Comparison of ENCODE assay signal across 32 mouse cellular contexts in the genomic region with DNA sequence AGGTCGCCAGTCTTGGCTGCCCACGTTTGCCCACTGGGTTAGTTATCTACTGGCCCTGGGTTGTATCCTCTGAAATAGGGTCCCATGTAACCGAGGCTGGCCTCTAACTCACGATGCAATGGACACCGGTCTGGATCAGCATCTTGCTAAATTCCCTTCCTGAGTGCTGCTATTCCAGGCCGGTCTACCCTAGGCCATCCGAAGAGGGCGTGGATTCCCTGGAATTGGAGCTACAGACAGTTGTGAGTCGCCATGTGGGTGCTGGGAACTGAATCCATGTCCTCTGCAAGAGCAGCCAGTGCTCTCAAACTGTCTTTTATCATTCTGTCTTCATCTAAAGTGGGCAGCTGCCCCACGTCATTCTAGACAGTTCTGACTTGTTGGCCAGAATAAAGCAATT. TPM values are rescaled to one million over a fixed set of nuclear protein-coding genes. Genes with fewer than 3 reads are reported as not detected.
DNase-seq lines count a peak whose midpoint lies in the region; ATAC-seq and TF ChIP-seq lines count a peak whose summit lies in the region.
"Had no signal": no experiment of that assay in that cellular context is flagged by ENCODE, and none has a peak within 500 bp of the region (broad histone marks: within the 10 kb centered on the region; RNA-seq: fewer than 3 reads in every experiment).

No protein-coding gene starts in this region.

- TF ChIP-seq POLR2A in ES-Bruce4 (IDR thresholded peaks at IDR 0.05; ENCODE audit: insufficient read depth, low read length), result no peak

- no peak for TF ChIP-seq CTCF in ES-Bruce4 (IDR thresholded peaks at IDR 0.05; ENCODE audit: low read depth, low read length)

- in situ Hi-C loops in ES-E14 (cut with MboI; ENCODE audit: low sequenced_read_pairs in 2 of 2, unreplicated experiment in 2 of 2), result loop anchor here (25.0 kb wide), 1 partner anchor 1528 kb away; no protein-coding TSS in a partner anchor

- H3K9me3 ChIP-seq in midbrain, embryonic 10.5 days (replicated peaks), result no peaks in the 10 kb centered on the region
- H3K9me3 ChIP-seq in midbrain, embryonic 15.5 days, result no peaks in the 10 kb centered on the region
- H3K9me3 ChIP-seq in ES-Bruce4 (replicated peaks; ENCODE audit: control insufficient read depth, insufficient read depth, low read length, poor library complexity, severe bottlenecking) (no peaks in the 10 kb centered on the region), ES-E14 (ENCODE audit: control insufficient read depth, insufficient read depth, low read depth, low read length) (no peaks in the 10 kb centered on the region)
- H3K9me3 ChIP-seq in embryonic facial prominence, embryonic 10.5 days, result no peaks in the 10 kb centered on the region
- H3K9me3 ChIP-seq: embryonic facial prominence, embryonic 15.5 days; heart, embryonic 12.5 days; heart, embryonic 15.5 days; hindbrain, embryonic 10.5 days; hindbrain, embryonic 13.5 days had no signal

- DNase-seq in midbrain, embryonic 10.5 days (ENCODE audit: low spot score), result no peak
- no peak for DNase-seq in ES-E14 (ENCODE audit: low read depth, low spot score)
- no peak for DNase-seq in embryonic facial prominence, embryonic 10.5 days (ENCODE audit: low spot score)
- DNase-seq in thymus, postnatal 36 days, result no peak
- no peak for DNase-seq in frontal cortex, postnatal 36 days (ENCODE audit: low spot score in 2 of 2)
- DNase-seq: adrenal gland, adult 8-10 months; adrenal gland, postnatal 25 days; cerebellum, adult 11-12 months; cerebellum, adult 8-10 months; cerebellum, postnatal 10 days; cerebellum, postnatal 36 days; embryo, embryonic 11 days; forebrain, postnatal 0 days; gastrocnemius, postnatal 36 days; heart, postnatal 10 days; heart, postnatal 36 days had no signal

- WGBS in midbrain, embryonic 10.5 days, result 64% methylated on average over 10 of the region's 10 CpGs
- WGBS in midbrain, embryonic 15.5 days, result 60% methylated on average over 10 of the region's 10 CpGs
- 61% methylated on average over 10 of the region's 10 CpGs for WGBS in embryonic facial prominence, embryonic 10.5 days

- peaks cover 22% of the 10 kb centered on the region for H3K4me1 ChIP-seq in midbrain, embryonic 10.5 days
- peaks cover 18% of the 10 kb centered on the region for H3K4me1 ChIP-seq in midbrain, embryonic 15.5 days
- H3K4me1 ChIP-seq in ES-Bruce4 (ENCODE audit: control insufficient read depth, insufficient read depth, low read length), result peaks cover 1% of the 10 kb centered on the region
- peaks cover 2% of the 10 kb centered on the region in 2 experiments; a peak in 1 of 4 replicates for H3K4me1 ChIP-seq in ES-E14 (ENCODE audit: control insufficient read depth in 2 of 2, insufficient read depth in 2 of 2, low read length in 2 of 2, poor library complexity in 1 of 2)
- peaks cover 16% of the 10 kb centered on the region for H3K4me1 ChIP-seq in embryonic facial prominence, embryonic 10.5 days

- no peak for ATAC-seq in midbrain, embryonic 15.5 days (replicated peaks)
- ATAC-seq in activated CD4-positive, CD25-positive, alpha-beta regulatory T cell, adult 4 months, result no peak
- ATAC-seq: CD4-positive, CD25-positive, alpha-beta regulatory T cell, adult 4 months; forebrain, embryonic 14.5 days; forebrain, postnatal 0 days; hindbrain, embryonic 16.5 days; intestine, embryonic 16.5 days had no signal

- H3K9ac ChIP-seq in midbrain, embryonic 15.5 days, result no peak overlapping the region
- H3K9ac ChIP-seq in ES-Bruce4 (ENCODE audit: low read depth, poor library complexity, severe bottlenecking) (peak overlapping the region; percentile 29), ES-E14 (ENCODE audit: insufficient read depth, low read depth, low read length, poor library complexity, severe bottlenecking) (peak overlapping the region; percentile 52; the same call in 1 of the 2 replicates)
- H3K9ac ChIP-seq: embryonic facial prominence, embryonic 15.5 days; forebrain, postnatal 0 days; heart, embryonic 12.5 days; heart, embryonic 15.5 days; hindbrain, embryonic 13.5 days had no signal

- no peaks in the 10 kb centered on the region for H3K27me3 ChIP-seq in midbrain, embryonic 10.5 days (ENCODE audit: low read depth, poor library complexity, severe bottlenecking)
- no peaks in the 10 kb centered on the region for H3K27me3 ChIP-seq in midbrain, embryonic 15.5 days (replicated peaks)
- H3K27me3 ChIP-seq in ES-Bruce4 (ENCODE audit: control insufficient read depth, insufficient read depth, low read length, poor library complexity, severe bottlenecking), result no peaks in the 10 kb centered on the region
- H3K27me3 ChIP-seq in embryonic facial prominence, embryonic 10.5 days (replicated peaks; ENCODE audit: low read depth, poor library complexity, severe bottlenecking), result no peaks in the 10 kb centered on the region
- H3K27me3 ChIP-seq: embryonic facial prominence, embryonic 15.5 days; heart, embryonic 12.5 days; heart, embryonic 15.5 days; hindbrain, embryonic 13.5 days had no signal

- no peak for TF ChIP-seq EP300 in ES-Bruce4 (IDR thresholded peaks at IDR 0.05; ENCODE audit: insufficient read depth, low read depth, low read length)

- H3K27ac ChIP-seq in midbrain, embryonic 10.5 days (replicated peaks), result no peak overlapping the region
- H3K27ac ChIP-seq in midbrain, embryonic 15.5 days, result no peak overlapping the region
- peak overlapping the region; percentile 39 for H3K27ac ChIP-seq in ES-Bruce4 (ENCODE audit: insufficient read depth, low read length)
- H3K27ac ChIP-seq in ES-E14 (ENCODE audit: insufficient read depth, low read depth, low read length, poor library complexity, severe bottlenecking), result 0 out of 2 replicates have a peak overlapping the region, but pooled peaks have one; percentile 36
- no peak overlapping the region for H3K27ac ChIP-seq in embryonic facial prominence, embryonic 10.5 days (replicated peaks)
- H3K27ac ChIP-seq: embryonic facial prominence, embryonic 15.5 days; heart, embryonic 15.5 days; hindbrain, embryonic 10.5 days; hindbrain, embryonic 13.5 days had no signal

- H3K4me2 ChIP-seq in midbrain, embryonic 15.5 days, result no peak overlapping the region
- H3K4me2 ChIP-seq: heart, embryonic 12.5 days; heart, embryonic 15.5 days had no signal

- H3K36me3 ChIP-seq in midbrain, embryonic 10.5 days, result no peaks in the 10 kb centered on the region
- H3K36me3 ChIP-seq in midbrain, embryonic 15.5 days (replicated peaks), result no peaks in the 10 kb centered on the region
- no peaks in the 10 kb centered on the region for H3K36me3 ChIP-seq in ES-Bruce4 (ENCODE audit: control insufficient read depth, insufficient read depth, low read length, poor library complexity, severe bottlenecking)
- no peaks in the 10 kb centered on the region for H3K36me3 ChIP-seq in ES-E14 (ENCODE audit: control insufficient read depth, insufficient read depth, low read length, poor library complexity, severe bottlenecking)
- H3K36me3 ChIP-seq in embryonic facial prominence, embryonic 10.5 days (replicated peaks), result no peaks in the 10 kb centered on the region
- H3K36me3 ChIP-seq: embryonic facial prominence, embryonic 15.5 days; heart, embryonic 12.5 days; heart, embryonic 15.5 days; hindbrain, embryonic 10.5 days; hindbrain, embryonic 13.5 days had no signal

- peak overlapping the region; percentile 19; the same call in 1 of the 2 replicates for H3K4me3 ChIP-seq in midbrain, embryonic 10.5 days
- no peak overlapping the region for H3K4me3 ChIP-seq in midbrain, embryonic 15.5 days
- peak overlapping the region; percentile 53 for H3K4me3 ChIP-seq in ES-Bruce4 (ENCODE audit: low read depth, low read length)
- peak overlapping the region; percentile 7 to 15; a peak in 2 of 4 replicates for H3K4me3 ChIP-seq in ES-E14 (ENCODE audit: insufficient read depth in 1 of 2, low read depth in 1 of 2, low read length in 2 of 2, poor library complexity in 1 of 2, severe bottlenecking in 1 of 2)
- peak overlapping the region; percentile 25; the same call in 1 of the 2 replicates for H3K4me3 ChIP-seq in embryonic facial prominence, embryonic 10.5 days
- H3K4me3 ChIP-seq: embryonic facial prominence, embryonic 15.5 days; heart, embryonic 12.5 days; heart, embryonic 15.5 days; hindbrain, embryonic 13.5 days had no signal

TF ChIP-seq in ES-E14, 5 proteins besides CTCF, POLR2A, EP300 and RAD21:
- TF ChIP-seq CHD2 (IDR thresholded peaks at IDR 0.05; ENCODE audit: low read depth, low read length), result no peak
- TF ChIP-seq ZNF384 (IDR thresholded peaks at IDR 0.05; ENCODE audit: low read depth, low read length), result no peak

RNA-seq across cellular contexts. Expression of a gene that starts 16.2 kb away (rescaled TPM):
- 14.3 and 14.7 TPM in 2 replicates for polyA plus RNA-seq in midbrain, embryonic 10.5 days (2016; fragmentation: Nextera tagmentation; extraction: Ambion mirVana)
- polyA plus RNA-seq in midbrain, embryonic 15.5 days (2015; fragmentation: Nextera tagmentation; extraction: Ambion mirVana), result 9.8 and 9.9 TPM in 2 replicates
- 10.0 and 10.3 TPM in 2 replicates for polyA plus RNA-seq in ES-Bruce4 (2011; ENCODE audit: insufficient read depth, insufficient read length, low read depth, missing spikeins)
- 10.5 and 15.5 TPM in 2 replicates for total RNA-seq in ES-E14 (2012; rRNA removed)
- polyA plus RNA-seq in embryonic facial prominence, embryonic 10.5 days (2016; fragmentation: Nextera tagmentation; extraction: Ambion mirVana), result 15.0 and 15.6 TPM in 2 replicates
- 10 to 100 TPM; 10.4 to 11.1 TPM for polyA plus RNA-seq in activated CD4-positive, CD25-positive, alpha-beta regulatory T cell, adult 4 months (2017; shearing (Covaris generic))

RNA-seq across cellular contexts. Expression of a gene that starts 25.8 kb away (rescaled TPM):
- 0.04 and 0.06 TPM in 2 replicates for polyA plus RNA-seq in midbrain, embryonic 10.5 days (2016; fragmentation: Nextera tagmentation; extraction: Ambion mirVana)
- polyA plus RNA-seq in midbrain, embryonic 15.5 days (2015; fragmentation: Nextera tagmentation; extraction: Ambion mirVana), result 0.09 and 0.25 TPM in 2 replicates
- 0.40 and 0.46 TPM in 2 replicates for polyA plus RNA-seq in ES-Bruce4 (2011; ENCODE audit: insufficient read depth, insufficient read length, low read depth, missing spikeins)
- 0.11 and 0.62 TPM in 2 replicates for total RNA-seq in ES-E14 (2012; rRNA removed)
- 0.12 and 0.16 TPM in 2 replicates for polyA plus RNA-seq in embryonic facial prominence, embryonic 10.5 days (2016; fragmentation: Nextera tagmentation; extraction: Ambion mirVana)
- not detected for polyA plus RNA-seq in activated CD4-positive, CD25-positive, alpha-beta regulatory T cell, adult 4 months (2017; shearing (Covaris generic))
- total RNA-seq: adrenal gland, adult 8-10 months; adrenal gland, postnatal 25 days; gastrocnemius, adult 8-10 months; gastrocnemius, postnatal 36 days; granulocyte monocyte progenitor cell, adult 5-6 weeks; heart, adult 8-10 months; heart, postnatal 10 days; heart, postnatal 36 days had no signal
- polyA plus RNA-seq: C2C12; CD4-positive, CD25-positive, alpha-beta regulatory T cell, adult 4 months; embryonic facial prominence, embryonic 15.5 days; forebrain, embryonic 14.5 days had no signal

RNA-seq across cellular contexts. Expression of a gene that starts 48.8 kb away (rescaled TPM):
- 0.26 and 0.38 TPM in 2 replicates for polyA plus RNA-seq in midbrain, embryonic 10.5 days (2016; fragmentation: Nextera tagmentation; extraction: Ambion mirVana)
- polyA plus RNA-seq in midbrain, embryonic 15.5 days (2015; fragmentation: Nextera tagmentation; extraction: Ambion mirVana), result not detected in 2 replicates
- 0.91 and 1.9 TPM in 2 replicates for polyA plus RNA-seq in ES-Bruce4 (2011; ENCODE audit: insufficient read depth, insufficient read length, low read depth, missing spikeins)
- 0.95 and 1.5 TPM in 2 replicates for total RNA-seq in ES-E14 (2012; rRNA removed)
- 0.99 and 1.2 TPM in 2 replicates for polyA plus RNA-seq in embryonic facial prominence, embryonic 10.5 days (2016; fragmentation: Nextera tagmentation; extraction: Ambion mirVana)
- polyA plus RNA-seq in activated CD4-positive, CD25-positive, alpha-beta regulatory T cell, adult 4 months (2017; shearing (Covaris generic)), result not detected
- total RNA-seq: adrenal gland, adult 8-10 months; adrenal gland, postnatal 25 days; forebrain, postnatal 0 days; gastrocnemius, adult 8-10 months; gastrocnemius, postnatal 36 days; granulocyte monocyte progenitor cell, adult 5-6 weeks; heart, adult 8-10 months; heart, postnatal 10 days; heart, postnatal 36 days had no signal
- polyA plus RNA-seq: CD4-positive, CD25-positive, alpha-beta regulatory T cell, adult 4 months; forebrain, postnatal 0 days had no signal

Comparison
In these comparisons a context has a peak if more than half of its experiments do, and no peak if none do; other contexts are left out.
1. H3K27ac ChIP-seq: peak in ES-Bruce4 (single experiment) and ES-E14 (single experiment); none in midbrain, embryonic 10.5 days (single experiment), midbrain, embryonic 15.5 days (single experiment) and embryonic facial prominence, embryonic 10.5 days (single experiment).